Mouse (Mus musculus) layer of hippocampus, adult 18-20 months (tissue): Measurements from ENCODE around the gene Mov10. TPM values are rescaled to one million over a fixed set of nuclear protein-coding genes. Genes with fewer than 3 reads are reported as not detected.
"Not testable (repeated sequence)": the region's sequence is repeated elsewhere in the genome, so short reads cannot be mapped to it uniquely, and the experiment has no call there.

Source experiments
- DNase-seq, 2 experiments: peaks; one replicate each; pipeline ENCODE4 v3.0.0; 2022; ENCODE audit warnings: low spot score in 2 of 2
- long read RNA-seq: library from polyadenylated mRNA; stranded (forward); transcript quantifications from one replicate; pipeline ENCODE4 v2.0.0, GENCODE M21; 2021
- total RNA-seq, 2 experiments: library from RNA; stranded (reverse); gene quantifications; 2 replicates each; pipeline ENCODE4 v1.2.3; 2021

The Mov10 gene
- total RNA-seq = 1 to 10 TPM; 7.9 to 9.7 TPM
- long read RNA-seq, partial matches to known transcripts = 3 of 15 reads
- long read RNA-seq, other reads (novel, unspliced or antisense) = 12 of 15 reads

DNA sequence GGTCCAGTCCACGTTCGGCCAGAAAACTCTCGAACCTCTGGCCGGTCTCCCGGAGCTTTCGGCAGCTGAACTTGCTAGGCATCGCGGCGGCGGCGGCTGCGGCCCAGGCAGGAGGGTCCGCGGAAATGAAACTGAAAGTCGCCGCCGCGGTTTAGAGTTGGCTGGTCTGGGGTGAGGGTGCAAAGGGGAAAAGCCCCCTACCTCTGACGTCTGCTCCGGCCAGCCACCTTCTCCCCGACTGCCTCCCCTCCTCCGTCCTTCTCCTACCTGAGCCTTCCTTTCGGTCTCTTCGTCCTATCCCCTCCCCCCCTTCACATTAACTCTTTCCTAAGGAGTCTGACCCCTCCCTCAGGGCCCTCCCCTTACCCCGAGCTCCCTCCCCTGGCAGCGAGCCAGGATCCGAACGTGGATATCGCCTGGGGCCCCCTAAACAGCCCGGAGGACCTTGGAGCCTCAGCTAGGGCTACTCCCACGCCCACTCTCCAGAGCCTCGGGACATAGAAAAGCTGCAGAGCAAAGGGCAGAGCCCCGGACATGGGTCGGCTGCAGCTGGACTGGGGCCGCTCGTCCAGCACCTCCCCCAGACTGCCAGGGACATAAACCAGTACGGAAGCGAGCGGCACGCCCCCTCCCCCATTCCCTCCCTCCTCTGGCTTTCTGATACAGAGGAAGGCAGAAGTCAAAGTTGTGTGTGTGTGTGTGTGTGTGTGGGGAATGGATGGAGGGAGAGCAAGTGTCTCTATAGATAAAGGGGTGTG lies at the start of gene Mov10:
Gene Mov10, minus strand, starts transcription at position 573 of the 758 bp plus-strand sequence.
- DNase-seq = peak in 1 of 2 experiments; percentile 37

DNA sequence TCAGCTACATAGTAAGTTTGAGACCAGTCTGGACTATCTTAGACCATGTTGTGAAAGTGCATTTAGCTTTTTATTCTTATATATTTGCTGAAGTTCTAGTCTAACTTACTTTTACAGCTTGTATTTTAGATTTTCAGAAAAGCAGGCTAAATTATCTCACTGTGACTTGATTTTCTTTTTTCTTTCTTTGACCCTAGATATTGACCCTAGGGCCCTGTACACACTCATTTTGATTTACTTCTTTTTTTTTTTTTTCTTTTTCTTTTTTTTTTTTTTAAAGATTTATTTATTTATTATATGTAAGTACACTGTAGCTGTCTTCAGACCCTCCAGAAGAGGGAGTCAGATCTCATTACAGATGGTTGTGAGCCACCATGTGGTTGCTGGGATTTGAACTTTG lies 48.3 kb upstream of the Mov10 start:
- not testable (repeated sequence) for DNase-seq

DNA sequence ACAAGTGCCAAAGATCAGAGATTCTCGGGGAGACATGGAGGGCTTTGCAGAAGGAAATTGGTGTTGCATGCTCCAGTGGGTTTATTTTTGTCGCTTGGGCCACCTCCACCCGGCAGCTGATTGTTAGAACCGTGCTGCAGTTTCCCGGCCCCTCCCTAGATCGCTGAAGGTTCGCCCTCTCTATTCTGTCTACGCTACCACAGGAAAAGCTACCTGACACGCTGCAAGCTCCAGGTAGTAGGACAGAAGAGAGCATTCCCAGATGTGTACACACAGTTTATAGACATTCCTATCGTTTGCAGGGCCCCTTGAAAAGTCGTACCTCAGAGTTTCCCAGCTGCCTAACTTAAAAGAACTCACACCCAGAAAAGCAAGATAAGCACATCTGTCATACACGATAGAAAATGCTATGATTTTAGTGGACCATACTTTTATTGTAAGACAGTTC lies 47.0 kb upstream of the Mov10 start:
- DNase-seq = no peak

DNA sequence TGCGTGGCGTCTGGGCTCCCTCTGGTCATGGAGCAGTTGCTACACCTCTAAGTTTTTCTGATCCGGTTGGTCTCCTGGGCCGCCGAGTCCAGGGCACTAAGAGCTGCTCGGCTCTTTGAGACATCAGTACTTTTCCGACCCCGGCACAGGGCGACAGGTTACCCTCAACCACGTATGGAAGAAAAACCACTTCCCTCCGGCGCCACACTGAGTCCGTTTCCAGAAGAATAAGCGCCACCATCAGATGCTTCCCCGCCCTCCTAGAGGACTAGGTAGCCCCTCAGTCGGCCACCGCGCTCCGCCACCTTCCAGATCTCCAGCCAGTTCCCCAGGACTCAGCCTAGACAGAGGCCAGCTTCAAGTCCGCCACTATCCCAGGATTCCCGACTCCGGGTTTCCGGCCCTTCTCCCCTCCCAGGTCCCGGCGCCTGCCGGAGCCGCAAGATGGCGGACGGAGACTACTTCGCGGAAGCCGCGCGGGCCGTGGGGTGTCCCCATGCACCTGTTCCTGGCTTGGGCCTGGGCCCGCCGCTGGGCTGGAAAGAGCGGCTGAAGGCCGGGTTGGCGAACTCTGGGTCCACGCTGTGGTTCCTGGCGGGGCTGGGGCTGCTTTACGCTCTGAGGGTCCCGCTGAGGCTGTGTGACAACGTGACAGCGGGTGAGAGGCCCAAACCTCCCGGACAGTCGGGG lies 46.4 kb upstream of the Mov10 start:
- peak; percentile 87 to 93 for DNase-seq

DNA sequence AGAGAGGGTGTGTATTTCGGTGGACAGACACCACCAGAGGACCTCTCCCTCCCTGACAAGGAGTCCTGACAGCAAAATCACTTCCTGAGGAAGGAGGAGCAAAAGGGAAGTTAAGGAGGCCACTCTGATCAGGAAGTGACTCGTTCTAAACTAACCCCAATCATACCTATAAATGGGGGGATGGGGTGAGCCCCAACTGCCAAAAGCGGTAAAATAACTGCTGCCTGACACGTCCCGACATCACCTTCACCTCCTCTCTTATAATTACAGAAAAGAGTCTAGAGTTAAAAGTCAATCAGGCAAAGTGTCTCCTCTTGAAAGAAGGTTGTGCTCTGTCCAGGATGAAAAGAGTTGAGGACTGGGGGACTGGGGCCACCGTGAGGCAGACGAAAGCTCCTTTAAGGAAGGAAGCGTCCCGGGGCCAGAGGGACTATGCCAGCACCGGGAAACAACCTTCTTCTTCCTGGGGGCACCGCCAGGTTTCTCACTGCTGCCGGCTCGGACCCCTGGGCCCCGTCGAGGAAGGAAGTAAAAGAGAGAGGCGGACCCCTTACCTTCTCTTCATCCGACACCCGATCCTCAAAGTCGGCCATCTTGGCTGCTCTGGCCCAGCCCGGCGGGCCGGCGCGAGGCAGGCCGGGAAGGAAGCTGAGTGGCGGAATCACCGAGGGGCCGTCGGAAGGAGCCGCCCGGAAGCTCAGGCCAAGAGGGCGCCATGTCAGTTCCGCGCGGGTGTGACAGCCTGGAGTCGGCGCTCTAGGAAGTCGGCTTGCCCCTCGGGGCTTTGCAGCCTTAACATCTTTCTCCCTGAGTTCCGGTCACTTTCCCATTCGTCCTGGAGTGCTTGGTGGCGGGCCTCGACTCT lies 45.7 kb upstream of the Mov10 start, which contains the start of the genes St7l and Capza1:
Gene St7l, plus strand, starts transcription at position 220 of the 865 bp plus-strand sequence.
Gene Capza1, minus strand, starts transcription at position 720 of the 865 bp plus-strand sequence.
- DNase-seq = peak; percentile 89 to 93

DNA sequence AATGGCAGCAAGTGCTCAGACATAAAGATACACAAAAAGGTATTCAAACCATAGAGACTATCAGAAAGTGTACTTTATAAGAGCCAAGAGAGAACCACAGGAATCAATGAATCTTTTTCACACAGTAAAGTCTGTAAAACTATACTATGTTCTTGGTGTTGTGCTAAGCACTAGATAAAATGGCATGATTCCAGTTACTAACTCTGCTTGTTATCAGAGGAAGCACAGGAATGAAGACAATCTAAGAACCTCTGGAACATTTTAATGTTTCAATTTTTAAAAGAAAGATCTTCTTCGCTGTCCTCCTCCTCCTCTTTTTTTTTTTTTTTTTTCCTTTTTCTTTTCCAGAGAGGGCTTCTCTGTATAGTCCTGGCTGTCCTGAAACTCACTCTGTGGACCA lies 40.2 kb upstream of the Mov10 start:
- no peak for DNase-seq

DNA sequence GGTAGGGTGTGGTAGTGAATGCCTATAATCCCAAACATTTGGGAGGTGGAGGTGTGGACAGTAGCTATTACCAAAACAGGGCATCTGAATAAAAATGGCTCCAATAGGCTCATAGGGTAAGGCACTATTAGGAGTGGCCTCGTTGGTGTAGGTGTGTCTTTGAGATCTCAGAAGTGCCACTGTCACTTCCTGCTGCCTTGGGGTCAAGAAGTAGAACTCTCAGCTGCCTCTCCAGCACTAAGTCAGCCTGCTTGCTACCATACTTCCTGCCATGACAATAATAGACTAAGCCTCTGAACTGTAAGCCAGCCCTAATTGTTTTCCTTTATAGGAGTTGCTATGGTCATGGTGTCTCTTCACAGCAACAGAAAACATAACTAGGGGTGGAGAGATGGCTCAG lies 37.7 kb upstream of the Mov10 start:
- DNase-seq = no peak

DNA sequence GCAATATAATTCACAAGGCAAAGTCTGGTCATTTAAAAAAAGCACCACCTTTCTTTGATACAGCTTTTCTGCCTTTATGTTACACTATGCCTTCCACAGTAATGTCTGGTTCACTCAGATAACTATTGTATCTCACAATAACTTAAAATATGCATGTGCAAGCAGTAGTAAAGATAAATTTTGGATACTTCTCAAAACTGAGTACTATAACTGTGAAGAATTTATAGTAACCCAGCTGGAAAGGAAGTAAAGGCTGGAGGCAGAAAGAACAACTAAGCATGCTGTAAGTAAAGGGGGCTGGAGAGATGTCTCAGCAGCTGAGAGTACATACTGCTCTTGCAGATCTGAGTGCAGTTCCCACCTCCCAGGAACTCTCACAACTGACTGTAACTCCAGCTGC lies 36.5 kb upstream of the Mov10 start:
- DNase-seq = no peak

DNA sequence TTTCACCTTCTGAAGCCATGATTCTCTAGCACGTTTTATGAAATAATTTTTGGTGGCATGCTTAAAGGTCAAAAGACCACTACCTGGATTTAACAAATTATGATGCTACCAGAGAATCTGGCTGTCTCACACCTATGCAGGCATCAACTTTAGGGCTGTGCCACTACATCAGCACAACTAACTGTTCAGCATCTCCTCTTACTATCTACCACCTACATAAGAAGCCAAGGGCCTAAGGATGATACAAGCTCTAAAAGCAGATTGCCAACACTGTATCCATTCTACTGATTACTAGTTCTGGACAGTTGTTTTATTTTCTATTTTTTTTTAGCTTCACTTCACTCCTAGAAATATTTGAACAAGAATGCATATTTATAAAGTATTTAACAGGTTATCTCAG lies 36.1 kb upstream of the Mov10 start:
- DNase-seq = no peak

DNA sequence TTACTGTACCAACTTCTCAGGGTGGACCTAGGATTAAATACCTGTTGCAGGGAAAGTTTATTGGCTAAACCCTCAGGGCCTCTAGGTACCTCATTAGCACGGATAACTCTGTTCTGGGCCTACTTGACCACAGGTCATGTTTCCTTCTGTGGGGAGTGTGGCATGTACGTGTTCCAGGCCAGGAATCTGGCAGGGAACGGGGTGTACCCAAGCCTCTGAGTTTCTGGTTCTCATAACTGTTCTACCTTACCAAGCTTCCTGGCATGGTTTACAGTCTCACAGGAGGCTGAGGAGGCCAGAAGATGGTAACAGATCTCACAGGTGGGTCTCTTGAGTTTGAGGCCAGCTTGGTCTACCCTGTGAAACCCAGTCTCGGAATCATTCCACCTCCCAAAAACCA lies 28.2 kb upstream of the Mov10 start:
- DNase-seq = no peak

DNA sequence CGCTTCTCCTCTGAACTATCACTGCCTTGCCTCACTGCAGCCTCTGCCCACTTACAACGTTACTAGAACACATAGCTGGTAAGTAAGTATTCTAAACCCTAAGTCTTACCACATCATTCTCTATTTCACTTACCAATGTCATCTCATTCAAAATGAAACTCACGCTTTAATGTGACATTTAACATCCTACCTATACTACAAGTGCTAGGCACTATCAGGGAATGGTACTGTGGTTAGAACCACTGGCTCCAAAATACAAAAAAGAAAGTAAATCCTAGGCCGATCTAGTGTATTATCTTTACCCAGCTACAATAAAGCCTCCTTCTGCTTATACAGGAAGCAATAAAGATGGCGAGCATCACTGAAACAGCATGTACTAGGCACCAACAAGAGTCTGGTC lies 22.7 kb upstream of the Mov10 start:
- no peak for DNase-seq

DNA sequence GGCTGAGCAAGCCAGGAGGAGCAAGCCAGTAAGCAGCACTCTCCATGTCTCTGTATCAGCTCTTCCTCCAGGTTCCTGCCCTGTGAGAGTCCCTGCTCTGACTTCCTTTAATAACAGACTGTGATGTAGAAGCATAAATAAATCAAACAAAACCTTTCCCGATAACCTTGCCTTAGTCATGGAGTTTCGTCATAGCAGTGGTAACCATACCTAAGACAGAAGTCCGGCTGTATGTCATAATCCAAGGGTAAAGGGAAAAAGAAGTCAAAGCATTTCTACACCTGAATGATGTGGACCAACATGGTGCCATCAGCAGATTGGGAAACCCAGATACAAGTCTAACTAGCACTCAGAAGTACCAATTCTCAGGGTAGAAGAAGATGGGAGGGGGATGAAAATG lies 17.4 kb upstream of the Mov10 start:
- no peak for DNase-seq

DNA sequence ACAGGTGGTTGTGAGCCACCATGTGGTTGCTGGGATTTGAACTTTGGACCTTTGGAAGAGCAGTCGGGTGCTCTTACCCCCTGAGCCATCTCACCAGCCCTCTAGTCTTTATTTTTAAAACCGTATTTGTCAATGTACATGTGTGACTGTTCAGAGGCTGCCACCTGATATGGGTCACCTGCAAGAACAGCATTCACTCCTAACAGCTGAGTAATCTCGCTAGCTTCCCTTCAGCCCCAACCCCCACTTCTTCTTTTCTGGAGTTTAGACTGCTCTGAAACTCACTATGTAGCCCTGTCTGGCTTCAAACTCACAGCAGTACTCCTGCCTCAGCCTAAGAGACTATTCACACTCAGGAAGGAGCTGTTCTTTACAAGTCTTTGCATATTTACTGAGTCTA lies 4.0 kb upstream of the Mov10 start:
- no peak for DNase-seq

DNA sequence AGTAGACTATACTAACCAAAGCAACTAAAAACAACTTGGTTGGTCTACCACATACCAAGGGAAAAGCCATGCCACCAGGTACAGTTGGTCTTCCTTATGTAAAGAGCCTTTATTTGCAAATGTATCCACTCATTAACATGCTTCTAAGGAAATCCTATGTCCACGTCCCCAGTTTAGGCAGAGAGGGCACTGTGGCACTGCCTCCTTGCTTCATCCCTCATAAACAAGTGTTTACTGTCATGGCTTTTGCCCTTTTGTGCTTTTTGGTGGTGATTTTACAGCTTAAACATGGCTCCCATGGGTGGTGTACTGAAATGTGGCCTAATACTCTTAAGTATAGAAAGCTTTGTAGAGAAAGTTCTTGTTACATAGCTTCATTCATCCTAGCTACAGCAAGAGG lies 2.1 kb upstream of the Mov10 start:
- DNase-seq = no peak

DNA sequence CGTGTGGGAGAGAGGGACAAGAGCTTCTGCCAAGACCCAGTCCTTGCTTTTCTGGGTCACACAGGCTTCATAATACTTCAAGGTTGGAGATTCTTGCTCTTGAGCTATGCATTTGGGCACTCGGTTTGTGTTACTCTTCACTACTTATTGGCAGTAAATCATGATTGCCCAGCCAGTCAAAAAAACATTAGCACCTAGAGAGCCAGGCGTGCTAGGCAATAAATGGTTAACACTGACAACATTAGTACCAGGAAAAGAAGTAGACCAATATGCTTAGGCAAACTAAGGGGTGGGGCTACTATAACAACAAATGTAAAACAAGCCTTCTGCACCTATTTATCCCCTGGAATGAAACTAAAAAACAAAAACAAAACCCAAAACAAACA lies 379 bp upstream of the Mov10 start:
- DNase-seq = no peak

DNA sequence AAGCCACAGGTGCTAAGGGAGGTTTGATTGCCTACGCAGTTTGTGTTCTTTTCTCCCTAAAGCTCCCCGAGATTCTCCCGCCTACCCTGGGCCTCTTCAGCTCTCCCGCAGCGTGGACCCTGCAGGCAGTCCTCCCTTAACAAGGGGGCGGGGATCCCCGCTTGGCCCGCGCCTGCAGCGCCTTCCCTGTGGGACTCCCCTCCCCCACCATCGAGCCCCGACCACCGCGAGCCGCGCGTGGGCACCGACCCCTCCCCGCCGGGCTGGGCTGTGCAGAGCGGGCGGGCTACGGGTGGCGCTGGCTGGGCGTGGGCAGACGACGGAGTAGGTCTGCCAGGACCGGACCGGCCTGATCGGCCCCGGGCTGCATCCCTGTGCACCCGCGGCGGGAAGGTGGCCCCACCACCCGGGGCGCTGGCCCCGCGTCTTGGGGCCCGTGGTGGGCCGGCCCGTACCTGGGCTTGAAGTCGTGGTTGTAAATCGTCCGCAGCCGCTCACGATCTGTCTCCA lies 827 bp downstream of the Mov10 start:
- peak; percentile 34 to 39 for DNase-seq

DNA sequence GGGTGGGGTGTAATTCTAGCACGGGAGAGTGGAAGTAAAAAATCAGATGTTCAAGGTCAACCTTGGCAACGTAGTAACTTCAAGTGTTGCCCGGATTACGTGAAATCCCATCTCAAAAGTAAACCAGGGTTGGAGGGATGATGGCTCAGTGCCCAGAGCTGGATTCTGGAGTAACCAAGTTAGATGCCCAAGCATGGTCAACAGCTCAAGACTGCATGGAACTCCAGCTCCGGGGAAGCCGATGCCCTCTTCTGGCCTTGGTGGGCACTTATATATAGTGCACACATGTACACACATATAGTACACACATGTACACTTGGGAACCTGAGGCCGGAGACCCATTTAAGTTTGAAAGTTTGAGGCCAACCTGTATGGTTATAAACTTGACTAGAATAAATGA lies 2.2 kb downstream of the Mov10 start:
- no peak for DNase-seq

DNA sequence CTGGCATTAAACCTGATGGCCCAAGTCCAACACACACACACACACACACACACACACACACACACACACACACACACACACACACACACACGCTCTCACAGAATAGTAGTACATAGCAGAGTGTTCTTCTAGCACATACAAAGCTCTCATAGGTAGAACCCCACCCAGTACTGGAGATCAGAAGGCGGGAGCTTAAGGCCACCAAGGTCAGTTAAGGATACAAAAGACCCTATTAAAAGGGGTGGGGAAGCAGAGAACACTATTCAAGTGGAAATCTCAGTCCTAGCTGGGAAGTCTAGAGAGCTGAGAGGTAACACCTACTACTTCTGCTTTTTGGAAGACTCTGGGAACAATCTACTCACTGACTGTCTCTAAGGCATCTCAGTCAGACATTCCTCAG lies 3.0 kb downstream of the Mov10 start:
- DNase-seq = no peak

DNA sequence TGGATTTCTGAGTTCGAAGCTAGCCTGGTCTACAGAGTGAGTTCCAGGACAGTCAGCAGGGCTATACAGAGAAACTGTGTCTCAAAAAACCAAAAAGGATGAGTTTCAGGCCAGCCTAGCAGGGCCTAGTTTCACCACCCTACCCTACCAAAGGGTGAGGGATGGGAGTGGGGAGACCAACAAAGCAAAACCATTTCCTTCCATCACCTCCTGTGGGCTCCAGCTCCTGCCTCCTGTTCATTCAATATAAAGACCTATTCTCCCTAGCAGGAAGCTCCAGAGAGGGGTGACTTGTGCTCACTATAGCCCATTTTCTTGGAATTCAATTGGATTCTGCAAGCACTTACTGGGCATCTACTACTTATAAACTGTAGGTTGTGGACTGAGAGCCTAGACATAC lies 3.6 kb downstream of the Mov10 start:
- DNase-seq = no peak

DNA sequence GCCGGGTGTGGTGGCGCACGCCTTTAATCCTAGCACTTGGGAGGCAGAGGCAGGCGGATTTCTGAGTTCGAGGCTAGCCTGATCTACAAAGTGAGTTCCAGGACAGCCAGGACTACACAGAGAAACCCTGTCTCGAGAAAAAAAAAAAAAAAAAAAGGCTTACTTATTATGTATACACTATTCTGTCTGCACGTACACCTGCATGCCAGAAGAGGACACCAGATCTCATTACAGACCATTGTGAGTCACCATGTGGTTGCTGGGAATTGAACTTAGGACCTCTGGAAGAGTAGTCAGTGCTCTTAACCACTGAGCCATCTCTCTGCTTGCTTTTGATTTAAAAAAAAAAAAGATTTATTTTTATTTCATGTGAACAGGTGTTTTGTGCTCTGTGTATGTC lies 5.1 kb downstream of the Mov10 start:
- DNase-seq = not testable (repeated sequence)

DNA sequence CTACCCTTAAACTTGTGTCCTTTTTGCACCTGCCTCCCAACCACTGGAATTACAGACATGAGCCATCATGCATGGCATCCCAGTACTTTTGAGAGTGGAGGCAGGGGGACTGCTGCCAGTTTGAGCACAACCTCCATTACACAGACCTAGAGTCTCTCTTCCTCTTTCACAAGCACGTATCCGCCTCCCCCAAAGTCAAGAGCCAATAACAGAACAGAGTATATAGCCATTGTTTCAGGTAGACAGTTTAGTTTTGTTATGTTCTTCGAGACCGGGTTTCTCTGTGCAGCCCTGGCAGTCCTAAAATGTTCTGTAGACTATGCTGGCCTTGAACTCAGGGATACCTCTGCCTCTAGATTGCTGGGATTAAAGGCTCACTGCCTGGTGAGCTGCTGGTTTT lies 6.1 kb downstream of the Mov10 start:
- DNase-seq = no peak
